Mouse (Mus musculus) CH12.LX (cell line): ENCODE results near the gene Washc1.
"Not testable (repeated sequence)": the region's sequence is repeated elsewhere in the genome, so short reads cannot be mapped to it uniquely, and the experiment has no call there.

Source experiments
- CTCF ChIP-seq, 2 experiments: IDR thresholded peaks in 1 of 2; conservative IDR thresholded peaks in 1 of 2; 2 replicates each; pipeline ENCODE4 v1.5.1; 2011 to 2012; ENCODE audit warnings: low read depth in 2 of 2, low read length in 2 of 2, improper control_type of control experiment in 1 of 2, inconsistent platforms in 1 of 2, mild to moderate bottlenecking in 1 of 2, moderate library complexity in 1 of 2
- EP300 ChIP-seq: IDR thresholded peaks from 2 replicates; pipeline ENCODE4 v1.6.1; 2011; ENCODE audit warnings: low read length, improper control_type of control experiment
- JUND ChIP-seq: conservative IDR thresholded peaks from 2 replicates; pipeline ENCODE4 v1.6.1; 2011; ENCODE audit warnings: low read depth, low read length, improper control_type of control experiment
- MAX ChIP-seq: IDR thresholded peaks from 2 replicates; pipeline ENCODE4 v1.6.1; 2011; ENCODE audit warnings: low read length, improper control_type of control experiment
- MAZ ChIP-seq: IDR thresholded peaks from 2 replicates; pipeline ENCODE4 v1.6.1; 2012; ENCODE audit warnings: low read depth, mild to moderate bottlenecking, inconsistent platforms, low read length, improper control_type of control experiment, moderate library complexity
- MEF2A ChIP-seq: IDR thresholded peaks from 2 replicates; pipeline ENCODE4 v1.6.1; 2014; ENCODE audit warnings: low read depth, mild to moderate bottlenecking, inconsistent platforms, low read length, improper control_type of control experiment, borderline replicate concordance
- MXI1 ChIP-seq: IDR thresholded peaks from 2 replicates; pipeline ENCODE4 v1.6.1; 2011; ENCODE audit warnings: mild to moderate bottlenecking, low read depth, low read length, improper control_type of control experiment
- NELFE ChIP-seq: IDR thresholded peaks from 2 replicates; pipeline ENCODE4 v1.6.1; 2011; ENCODE audit warnings: low read depth, low read length, improper control_type of control experiment
- PAX5 ChIP-seq: IDR thresholded peaks from 2 replicates; pipeline ENCODE4 v1.6.1; 2012; ENCODE audit warnings: low read length, inconsistent platforms, mixed read lengths
- POLR2A ChIP-seq: IDR thresholded peaks from 2 replicates; pipeline ENCODE4 v1.6.1; 2011; ENCODE audit warnings: low read depth, mild to moderate bottlenecking, improper control_type of control experiment, low read length
- RCOR1 ChIP-seq: conservative IDR thresholded peaks from 2 replicates; pipeline ENCODE4 v1.6.1; 2012; ENCODE audit warnings: low read depth, mild to moderate bottlenecking, inconsistent platforms, low read length, improper control_type of control experiment
- USF1 ChIP-seq: IDR thresholded peaks from 2 replicates; pipeline ENCODE4 v1.6.1; 2014; ENCODE audit warnings: low read depth, mild to moderate bottlenecking, inconsistent platforms, low read length, improper control_type of control experiment
- ZNF384 ChIP-seq: IDR thresholded peaks from 2 replicates; pipeline ENCODE4 v1.6.1; 2012; ENCODE audit warnings: low read depth, low read length, improper control_type of control experiment, inconsistent platforms

GRCm38 (mm10) chr17:66167141-66167540 lies 55.8 kb downstream of the Washc1 start:
- not testable (repeated sequence) for TF ChIP-seq MEF2A; JUND; EP300; CTCF (conservative IDR thresholded peaks at IDR 0.05 in 1 of 2, IDR thresholded peaks at IDR 0.05 in 1 of 2; ENCODE audit: low read depth in 2 of 2, low read length in 2 of 2); MAX; RCOR1; USF1; MAZ; ZNF384; PAX5; NELFE; POLR2A; MXI1
